Mouse (Mus musculus): ENCODE data around the gene Sh3pxd2a.

Gene Sh3pxd2a

DNA sequence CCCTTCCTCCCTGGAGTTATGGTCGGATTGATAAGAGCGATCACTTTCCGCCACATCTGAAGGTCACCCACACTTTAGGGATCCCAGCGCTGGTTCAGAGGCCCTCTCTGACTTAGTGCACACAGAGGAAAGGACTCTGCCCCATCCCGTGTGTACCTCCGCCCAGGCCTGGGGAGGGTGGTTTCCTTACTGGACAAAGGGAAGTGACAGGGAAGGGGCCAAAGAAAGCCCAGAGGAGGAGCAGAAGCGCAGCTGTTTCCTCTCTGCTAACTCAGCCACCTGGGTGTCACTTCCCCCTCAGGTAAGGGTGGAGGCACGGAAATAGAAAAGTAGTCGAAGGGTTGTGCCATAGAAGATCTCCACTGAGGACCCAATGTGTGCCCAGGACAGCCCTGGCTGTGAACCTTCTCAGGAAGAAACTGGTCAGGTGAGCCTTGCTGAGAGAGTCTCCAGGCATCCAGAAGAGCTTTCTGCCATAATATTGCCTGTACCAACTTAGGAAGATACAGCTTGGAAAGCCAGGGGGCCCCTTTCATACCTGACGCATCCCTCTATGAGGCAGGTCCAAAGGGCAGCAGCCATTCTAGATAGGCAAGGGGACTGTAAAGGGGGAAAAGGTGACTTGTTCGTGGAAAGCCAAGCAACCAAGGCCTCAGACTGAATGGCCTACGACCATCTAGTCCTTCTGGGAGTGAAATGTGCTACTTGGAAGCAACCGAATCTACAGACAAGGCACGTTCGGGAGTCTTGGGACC, 9.0 kb downstream of the Sh3pxd2a start:
- DNase-seq: no peak

- DNase-seq: no peak
Observed at GRCm38 (mm10) chr19:47454167-47455000, 9.8 kb downstream of the Sh3pxd2a start.

GRCm38 (mm10) chr19:47453352-47453751, 10.8 kb downstream of the Sh3pxd2a start:
- no peak for DNase-seq

DNA sequence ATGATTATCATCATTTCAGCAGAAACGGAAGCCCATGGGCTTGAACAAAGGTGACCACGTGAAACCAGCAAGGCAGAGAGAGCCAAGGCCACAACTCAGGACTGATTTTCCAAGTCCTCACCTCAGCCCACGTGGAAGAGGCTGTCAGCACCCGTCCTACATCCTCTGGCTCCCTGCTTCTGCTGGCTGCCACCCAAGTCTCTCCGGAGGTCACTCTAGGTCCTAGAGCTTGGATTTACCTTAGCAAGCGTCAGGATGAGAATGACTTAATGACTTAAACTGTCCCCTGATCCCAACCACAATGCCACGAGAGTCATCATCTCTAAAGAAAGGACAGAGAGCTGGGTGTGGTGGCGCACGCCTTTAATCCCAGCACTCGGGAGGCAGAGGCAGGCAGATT, 11.5 kb downstream of the Sh3pxd2a start:
- DNase-seq: peak; percentile 58 to 76

- DNase-seq: peak in 1 of 2 experiments; percentile 48
Observed at GRCm38 (mm10) chr19:47452211-47452610, 12.0 kb downstream of the Sh3pxd2a start.

- no peak for DNase-seq
Observed at GRCm38 (mm10) chr19:47451476-47452113, 12.6 kb downstream of the Sh3pxd2a start.

DNA sequence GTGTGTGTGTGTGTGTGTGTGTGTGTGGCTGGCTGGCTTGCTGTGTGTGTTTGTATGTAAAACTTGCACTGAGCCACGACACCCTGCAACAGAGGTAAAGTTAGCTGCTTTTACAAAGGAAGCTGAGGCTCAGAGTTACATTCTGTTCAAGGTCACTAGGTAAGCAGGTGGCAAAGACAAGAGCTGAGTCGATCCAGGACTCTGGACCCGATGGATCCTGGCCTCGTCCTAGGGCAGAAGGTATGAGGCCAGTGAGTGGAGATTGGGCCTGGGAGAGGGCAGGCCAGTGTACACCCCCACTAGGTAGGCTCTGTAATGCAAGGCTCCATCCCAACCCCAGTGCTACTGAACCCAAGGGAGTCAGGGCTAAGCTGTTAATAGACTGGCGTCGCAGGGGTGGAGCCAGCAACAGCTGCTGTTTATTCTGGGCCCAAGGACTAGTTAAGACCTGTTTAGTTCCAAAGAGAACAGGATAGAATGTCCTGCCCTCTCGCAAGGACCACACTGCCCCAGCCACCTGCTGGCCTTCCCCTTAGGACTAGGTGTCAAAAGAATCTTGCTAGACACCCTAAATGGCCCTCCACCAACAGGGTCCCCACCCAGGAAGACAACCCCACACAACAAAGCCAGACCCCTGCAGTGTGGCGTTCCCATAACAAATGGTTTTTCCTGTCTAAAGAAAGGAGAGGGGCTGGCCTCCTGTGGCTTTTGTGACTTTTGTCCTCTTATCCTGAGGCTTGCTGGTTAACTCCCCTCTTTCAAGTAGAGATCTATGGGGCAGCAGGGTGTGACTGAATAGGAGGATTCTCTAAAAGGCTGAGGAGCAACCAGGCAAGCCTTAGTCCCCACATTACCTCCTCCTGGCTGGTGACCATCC, 13.7 kb downstream of the Sh3pxd2a start:
- DNase-seq: no peak

GRCm38 (mm10) chr19:47449513-47450227, 14.5 kb downstream of the Sh3pxd2a start:
- no peak for DNase-seq

GRCm38 (mm10) chr19:47448618-47449151, 15.5 kb downstream of the Sh3pxd2a start:
- DNase-seq: no peak

DNA sequence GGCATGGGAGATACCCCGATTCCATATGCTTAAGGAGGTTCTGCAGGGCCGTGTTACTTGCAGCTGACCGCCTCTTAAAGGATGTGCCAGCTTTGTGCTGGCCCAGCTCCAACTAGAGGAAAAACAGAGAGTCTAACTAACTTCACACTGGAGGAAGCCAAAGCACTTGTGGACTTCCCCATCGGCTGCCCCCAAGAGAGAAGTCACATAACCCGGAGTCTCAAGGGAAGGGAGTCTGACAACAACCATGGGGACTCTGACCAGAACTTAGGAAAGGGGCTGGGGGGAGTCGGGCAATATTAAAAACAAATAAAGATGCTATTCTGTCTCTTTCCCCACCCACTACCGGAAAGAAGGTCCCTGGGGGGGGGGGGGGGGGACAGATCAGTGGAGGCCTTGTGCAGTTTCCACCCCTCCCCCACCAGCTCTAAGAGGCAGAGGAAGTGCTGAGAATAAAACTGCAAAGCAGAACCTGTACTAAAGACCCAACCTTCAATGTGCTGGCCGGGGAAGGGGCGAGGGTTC, 17.3 kb downstream of the Sh3pxd2a start:
- peak in 1 of 2 experiments; percentile 32 for DNase-seq

- no peak for DNase-seq
Observed at GRCm38 (mm10) chr19:47446130-47446529, 18.1 kb downstream of the Sh3pxd2a start.

DNA sequence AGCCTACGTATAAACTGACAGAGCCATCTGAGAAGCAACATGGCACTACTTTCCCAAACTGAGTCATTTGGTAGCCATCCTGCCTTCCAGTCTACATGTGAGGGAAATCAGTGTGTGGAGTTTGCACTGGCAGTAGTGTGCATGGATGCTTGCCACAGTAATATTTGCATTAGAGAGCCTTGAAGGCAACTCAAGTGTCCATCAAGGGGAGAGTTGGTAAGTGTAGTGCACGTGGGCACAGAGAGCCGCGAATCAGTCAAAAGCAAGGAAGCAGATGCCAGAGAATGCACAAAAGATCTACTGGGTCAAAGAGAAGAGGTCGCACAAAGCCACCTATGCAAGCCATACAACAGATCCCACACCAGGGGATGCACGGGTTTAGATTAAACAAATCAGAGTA, 18.5 kb downstream of the Sh3pxd2a start:
- no peak for DNase-seq

DNA sequence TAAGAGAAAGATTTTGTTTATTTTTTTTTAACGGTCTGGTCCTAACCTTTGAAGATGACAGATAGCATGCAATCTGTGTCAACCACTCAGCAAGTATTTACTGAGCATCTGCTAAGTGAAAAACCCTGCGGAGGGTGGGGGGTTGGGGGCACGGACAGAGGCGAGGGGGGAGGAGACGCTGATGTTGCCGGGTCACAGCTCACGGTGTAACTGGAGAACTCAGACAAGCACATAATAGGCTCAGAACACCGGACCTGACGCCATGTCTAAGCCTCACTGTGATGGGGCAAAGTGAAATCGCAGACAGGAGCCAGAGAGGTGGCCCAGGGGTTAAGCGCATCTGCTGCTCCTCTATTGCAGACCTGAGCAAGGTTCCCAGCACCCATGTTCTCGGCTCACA, 19.7 kb downstream of the Sh3pxd2a start:
- DNase-seq: no peak

DNA sequence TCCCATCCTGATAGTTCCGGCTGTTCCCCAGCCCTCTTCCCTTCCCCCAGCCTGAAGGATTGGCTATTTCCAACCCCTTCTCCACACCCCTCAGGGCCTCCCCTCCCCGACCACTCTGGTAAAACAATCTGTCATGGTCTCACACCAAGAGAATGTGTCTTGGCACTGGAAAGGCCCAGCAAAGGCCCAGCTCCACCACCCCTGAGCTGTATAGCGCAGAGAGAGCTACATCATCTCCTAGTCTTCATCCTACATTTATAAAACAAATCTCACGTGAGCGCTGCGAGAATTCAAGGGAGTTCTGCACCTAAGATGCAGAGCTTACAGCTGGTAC, 21.9 kb downstream of the Sh3pxd2a start:
- DNase-seq: no peak

DNA sequence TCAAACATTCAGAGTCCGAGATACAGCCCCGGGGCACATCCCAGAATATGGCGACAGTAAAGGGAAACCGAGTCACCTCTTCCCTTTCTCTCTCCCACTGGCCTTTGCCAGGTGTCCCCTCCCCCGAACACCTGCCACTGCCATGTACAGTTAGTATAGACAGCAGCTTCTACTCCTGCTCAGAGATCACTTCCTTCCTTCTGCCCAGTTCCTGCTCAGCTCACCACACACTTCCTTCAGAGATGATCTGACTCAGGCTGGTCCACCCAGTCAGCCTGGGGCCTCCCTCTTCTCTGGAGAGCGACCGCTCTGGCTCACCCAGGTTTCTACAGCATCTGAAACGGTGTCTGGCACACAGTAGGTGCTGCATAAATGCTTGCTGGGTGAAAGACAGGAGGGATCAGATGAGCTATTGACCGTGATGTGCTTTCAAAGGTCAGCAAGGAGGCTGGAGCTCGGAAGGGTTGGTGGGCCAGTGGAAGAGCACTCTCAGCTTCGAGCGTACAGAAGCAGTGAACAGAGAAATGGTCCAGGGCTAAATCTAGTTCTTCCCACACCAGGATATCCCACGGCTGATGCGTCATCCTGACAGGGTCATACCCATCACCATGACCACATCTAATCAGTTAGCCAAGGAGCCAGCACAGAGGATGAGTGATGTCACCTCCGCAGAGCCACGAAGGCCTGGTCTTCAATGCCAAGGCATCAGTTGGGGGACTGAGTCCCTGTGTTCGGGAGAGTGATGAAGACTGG, 22.5 kb downstream of the Sh3pxd2a start:
- DNase-seq: no peak

GRCm38 (mm10) chr19:47440967-47441366, 23.2 kb downstream of the Sh3pxd2a start:
- no peak for DNase-seq

GRCm38 (mm10) chr19:47440435-47440803, 23.8 kb downstream of the Sh3pxd2a start:
- no peak for DNase-seq

DNA sequence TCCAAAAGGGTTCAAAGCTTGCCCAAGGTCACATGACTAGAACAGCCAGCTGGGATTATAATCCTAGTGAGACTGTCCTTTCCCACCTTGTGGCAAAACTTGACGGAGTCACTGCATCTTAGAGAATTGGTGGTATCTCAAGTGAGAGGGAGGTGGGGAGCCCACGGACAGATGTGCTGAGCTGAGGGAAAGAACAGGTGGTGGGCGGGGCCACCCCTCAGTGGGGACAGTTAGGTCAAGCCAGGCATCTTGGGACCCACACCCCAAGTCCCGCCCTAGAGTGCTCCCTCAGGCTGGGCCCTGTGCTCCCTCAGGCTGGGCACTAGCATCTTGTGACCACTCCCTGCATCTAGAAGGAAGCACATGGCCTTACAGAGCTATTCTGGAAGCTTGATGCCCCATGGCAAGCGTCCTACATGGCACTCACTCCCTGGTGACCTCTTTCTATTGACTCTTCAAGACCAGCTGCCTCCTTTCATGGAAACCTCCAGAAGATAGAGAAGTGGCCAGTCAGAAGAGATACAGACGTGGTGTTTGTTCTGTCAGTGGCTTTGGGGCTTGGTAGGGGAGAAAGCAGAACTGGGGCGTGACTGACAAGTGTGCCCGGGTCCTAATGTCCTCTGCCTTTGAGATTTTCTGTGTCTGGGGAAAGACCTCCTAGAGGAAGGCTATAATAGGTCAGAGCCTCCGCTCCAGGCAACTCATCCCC, 24.3 kb downstream of the Sh3pxd2a start:
- DNase-seq: no peak

DNA sequence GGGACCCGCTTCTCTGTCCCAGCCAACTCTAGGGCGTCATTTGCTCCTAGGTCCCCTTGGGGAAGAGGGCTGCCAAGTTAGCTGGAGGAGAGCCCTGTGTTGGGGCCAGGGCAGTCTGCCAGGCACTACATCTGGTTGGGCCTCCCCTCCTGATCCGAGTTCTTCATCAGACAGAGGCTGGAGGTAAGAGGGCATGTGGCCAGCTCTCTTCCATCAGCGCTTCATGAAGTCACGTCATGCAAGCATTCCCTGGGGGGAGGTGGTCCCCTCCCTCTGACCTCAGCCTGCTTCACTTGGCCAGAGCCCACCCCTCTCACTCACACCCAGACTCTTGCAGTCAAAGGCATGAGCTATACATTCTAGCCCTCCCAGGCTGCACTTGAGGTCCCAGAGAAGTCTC, 25.8 kb downstream of the Sh3pxd2a start:
- DNase-seq: peak in 1 of 2 experiments; percentile 25

GRCm38 (mm10) chr19:47437040-47437439, 27.2 kb downstream of the Sh3pxd2a start:
- no peak for DNase-seq
